9 mouse cellular contexts compared by ENCODE assay signal in the genomic region with DNA sequence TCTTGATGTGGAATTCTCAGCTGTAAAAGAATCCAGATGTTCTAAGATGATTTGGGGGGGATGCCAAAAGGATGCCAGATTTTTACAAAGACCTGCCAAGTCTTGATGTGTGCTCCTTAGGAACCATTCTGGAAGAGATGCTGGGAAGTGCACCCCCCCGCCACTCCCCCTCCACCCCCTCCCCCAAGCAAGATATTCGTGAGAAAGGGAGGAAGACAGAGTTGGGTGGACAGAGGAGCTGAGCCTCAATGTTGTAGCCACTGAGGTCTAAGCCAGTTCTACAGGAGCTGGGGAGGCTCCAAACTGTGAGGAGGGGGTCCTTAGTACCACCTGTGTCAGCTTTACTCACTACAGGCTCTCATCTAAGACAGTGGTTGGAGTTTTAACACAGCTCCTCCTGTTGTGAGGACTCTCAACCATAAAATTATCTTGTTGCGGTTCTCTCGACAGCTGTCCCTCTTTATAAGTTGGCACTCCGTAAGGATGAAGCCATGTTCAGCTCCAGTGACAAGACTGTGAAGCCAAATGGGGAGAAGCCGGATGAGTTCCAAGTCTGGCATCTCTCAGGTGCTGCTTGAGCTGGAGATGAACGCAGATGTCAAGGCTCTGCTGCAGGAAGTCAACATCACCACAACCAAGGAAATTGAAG. TPM values are rescaled to one million over a fixed set of nuclear protein-coding genes. Genes with fewer than 3 reads are reported as not detected.
DNase-seq lines count a peak whose midpoint lies in the region; ATAC-seq lines count a peak whose summit lies in the region.
"Not testable (repeated sequence)": the region's sequence is repeated elsewhere in the genome, so short reads cannot be mapped to it uniquely, and the experiment has no call there.
"Had no signal": no experiment of that assay in that cellular context is flagged by ENCODE, and none has a peak within 500 bp of the region (broad histone marks: within the 10 kb centered on the region; RNA-seq: fewer than 3 reads in every experiment).

No protein-coding gene starts in this region.

- ATAC-seq in embryonic facial prominence, embryonic 12.5 days (ENCODE audit: insufficient number of reproducible peaks, insufficient read depth, low FRiP score, low TSS enrichment), result peak; percentile 80
- peak; percentile 86 for ATAC-seq in kidney, embryonic 16.5 days (ENCODE audit: low FRiP score, low TSS enrichment)
- 0 out of 2 replicates have a peak, but pooled peaks have one; percentile 31 for ATAC-seq in liver, embryonic 13.5 days (ENCODE audit: low read depth)
- peak; percentile 79 for ATAC-seq in midbrain, embryonic 12.5 days (ENCODE audit: low FRiP score, low read depth)
- peak; percentile 80 for ATAC-seq in stomach, embryonic 14.5 days (ENCODE audit: insufficient number of reproducible peaks, insufficient read depth, low FRiP score, low read depth)

- not testable (repeated sequence) for H3K27me3 ChIP-seq in embryonic facial prominence, embryonic 12.5 days; kidney, embryonic 16.5 days (ENCODE audit: insufficient read depth, low read length); liver, embryonic 13.5 days; midbrain, embryonic 12.5 days; stomach, embryonic 14.5 days (ENCODE audit: control insufficient read depth, insufficient read depth, low read length)

- DNase-seq in adrenal gland, adult 18-20 months (ENCODE audit: low spot score in 2 of 2), result peak; percentile 20 to 34
- peak; percentile 17 to 33 for DNase-seq in gastrocnemius, adult 8-10 months (ENCODE audit: low spot score in 2 of 2)
- peak; percentile 17 for DNase-seq in heart, postnatal 4 days
- DNase-seq in liver, embryonic 13.5 days, result not testable (repeated sequence)

- not testable (repeated sequence) for H3K27ac ChIP-seq in embryonic facial prominence, embryonic 12.5 days; kidney, embryonic 16.5 days (ENCODE audit: low read length); liver, embryonic 13.5 days; midbrain, embryonic 12.5 days (replicated peaks); stomach, embryonic 14.5 days (ENCODE audit: low read length)

- WGBS in embryonic facial prominence, embryonic 12.5 days, result 77% methylated on average over 7 of the region's 7 CpGs
- WGBS in kidney, embryonic 16.5 days, result 82% methylated on average over 5 of the region's 7 CpGs
- 64% methylated on average over 7 of the region's 7 CpGs for WGBS in liver, embryonic 13.5 days (ENCODE audit: insufficient replicate concordance)
- 80% methylated on average over 7 of the region's 7 CpGs for WGBS in midbrain, embryonic 12.5 days
- WGBS in stomach, embryonic 14.5 days, result 89% methylated on average over 7 of the region's 7 CpGs

- not testable (repeated sequence) for H3K36me3 ChIP-seq in embryonic facial prominence, embryonic 12.5 days; kidney, embryonic 16.5 days (ENCODE audit: insufficient read depth, low read length); liver, embryonic 13.5 days; midbrain, embryonic 12.5 days; stomach, embryonic 14.5 days (ENCODE audit: control insufficient read depth, insufficient read depth, low read length)

- not testable (repeated sequence) for H3K9me3 ChIP-seq in embryonic facial prominence, embryonic 12.5 days; kidney, embryonic 16.5 days (ENCODE audit: low read length); liver, embryonic 13.5 days (replicated peaks); midbrain, embryonic 12.5 days; stomach, embryonic 14.5 days (ENCODE audit: control insufficient read depth, low read depth, low read length)

- H3K4me2 ChIP-seq in embryonic facial prominence, embryonic 12.5 days (replicated peaks); kidney, embryonic 16.5 days (replicated peaks; ENCODE audit: low read depth, low read length); liver, embryonic 13.5 days; midbrain, embryonic 12.5 days (replicated peaks); stomach, embryonic 14.5 days (replicated peaks; ENCODE audit: low read depth, low read length): not testable (repeated sequence)

- H3K4me1 ChIP-seq in embryonic facial prominence, embryonic 12.5 days; kidney, embryonic 16.5 days (ENCODE audit: insufficient read depth, low read length); liver, embryonic 13.5 days (replicated peaks); midbrain, embryonic 12.5 days; stomach, embryonic 14.5 days (ENCODE audit: control insufficient read depth, insufficient read depth, low read length): not testable (repeated sequence)

- H3K4me3 ChIP-seq in embryonic facial prominence, embryonic 12.5 days; kidney, embryonic 16.5 days (ENCODE audit: low read length); liver, embryonic 13.5 days (replicated peaks); midbrain, embryonic 12.5 days; stomach, embryonic 14.5 days (ENCODE audit: low read depth, low read length): not testable (repeated sequence)

- H3K9ac ChIP-seq in embryonic facial prominence, embryonic 12.5 days; kidney, embryonic 16.5 days (replicated peaks; ENCODE audit: low read length); liver, embryonic 13.5 days; midbrain, embryonic 12.5 days (replicated peaks); stomach, embryonic 14.5 days (replicated peaks; ENCODE audit: low read depth, low read length): not testable (repeated sequence)

RNA-seq across cellular contexts. Expression of a gene that starts 17.7 kb away (rescaled TPM):
- total RNA-seq in adrenal gland, adult 18-20 months (2021), result under 1 TPM; 0.46 to 0.58 TPM
- polyA plus RNA-seq in embryonic facial prominence, embryonic 12.5 days (2016; fragmentation: Nextera tagmentation; extraction: Ambion mirVana), result not detected in 2 replicates
- total RNA-seq in gastrocnemius, adult 8-10 months (2022), result under 1 TPM in 1 of 4 experiments, not detected in 3; 0.43 TPM
- under 1 TPM; 0.21 to 0.43 TPM for total RNA-seq in heart, postnatal 4 days (2021)
- not detected in 2 replicates for polyA plus RNA-seq in kidney, embryonic 16.5 days (2015; fragmentation: Nextera tagmentation; extraction: Ambion mirVana)
- not detected in 2 replicates for polyA plus RNA-seq in liver, embryonic 13.5 days (2015; fragmentation: Nextera tagmentation; extraction: Ambion mirVana)
- 0.08 TPM in 1 of 2 replicates, not detected in the other for polyA plus RNA-seq in midbrain, embryonic 12.5 days (2016; fragmentation: Nextera tagmentation; extraction: Ambion mirVana)
- 0.29 TPM in 1 of 2 replicates, not detected in the other for polyA plus RNA-seq in stomach, embryonic 14.5 days (2014; fragmentation: Nextera tagmentation; extraction: Ambion mirVana)
- total RNA-seq: MEL had no signal

Comparison
In these comparisons a context has a peak if more than half of its experiments do, and no peak if none do; other contexts are left out.
1. ATAC-seq: peak in every context shown above with its lines; median percentile 86 in kidney, embryonic 16.5 days; 80 in embryonic facial prominence, embryonic 12.5 days; 80 in stomach, embryonic 14.5 days; 79 in midbrain, embryonic 12.5 days; 31 in liver, embryonic 13.5 days.